In the genomic region with DNA sequence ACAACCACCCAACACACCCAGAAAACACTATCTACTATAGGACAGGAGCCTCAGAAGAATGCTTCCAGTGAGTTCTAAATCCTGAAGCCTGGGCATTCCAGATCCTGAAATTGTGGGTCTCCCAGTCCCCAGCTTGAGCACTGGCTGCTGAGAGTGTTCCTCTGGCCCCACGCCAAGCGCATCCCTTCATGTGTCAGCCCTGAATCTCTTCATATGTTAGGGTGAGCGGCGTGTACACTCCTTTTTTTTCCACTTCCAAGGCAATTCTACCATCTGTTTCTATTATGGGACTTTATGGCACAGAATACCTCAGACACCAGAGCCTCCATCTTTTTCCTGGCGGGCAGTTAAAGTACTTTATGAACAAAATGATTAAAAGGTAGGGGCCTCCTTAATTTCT, we compare ENCODE assay signal across 12 mouse cellular contexts.
DNase-seq lines count a peak whose midpoint lies in the region; ATAC-seq lines count a peak whose summit lies in the region.
"Had no signal": no experiment of that assay in that cellular context is flagged by ENCODE, and none has a peak within 500 bp of the region (broad histone marks: within the 10 kb centered on the region; RNA-seq: fewer than 3 reads in every experiment).

No protein-coding gene starts in this region.

- H3K4me3 ChIP-seq in hindbrain, embryonic 14.5 days (replicated peaks; ENCODE audit: low read length), result no peak overlapping the region
- no peak overlapping the region for H3K4me3 ChIP-seq in hindbrain, embryonic 10.5 days

- no peak overlapping the region for H3K27ac ChIP-seq in hindbrain, embryonic 14.5 days
- H3K27ac ChIP-seq in hindbrain, embryonic 10.5 days, result no peak overlapping the region
- H3K27ac ChIP-seq: liver, embryonic 14.5 days had no signal

- H3K9ac ChIP-seq in hindbrain, embryonic 14.5 days, result no peak overlapping the region
- H3K9ac ChIP-seq: liver, embryonic 14.5 days had no signal

- 71% methylated on average over 5 of the region's 5 CpGs for WGBS in hindbrain, embryonic 14.5 days
- WGBS in hindbrain, embryonic 10.5 days, result 92% methylated on average over 5 of the region's 5 CpGs

- no peaks in the 10 kb centered on the region for H3K36me3 ChIP-seq in hindbrain, embryonic 14.5 days (replicated peaks; ENCODE audit: control insufficient read depth, insufficient read depth)
- no peaks in the 10 kb centered on the region for H3K36me3 ChIP-seq in hindbrain, embryonic 10.5 days

- H3K9me3 ChIP-seq in hindbrain, embryonic 14.5 days (ENCODE audit: control insufficient read depth, low read length), result no peaks in the 10 kb centered on the region
- H3K9me3 ChIP-seq in hindbrain, embryonic 10.5 days, result no peaks in the 10 kb centered on the region

- no peaks in the 10 kb centered on the region for H3K4me1 ChIP-seq in hindbrain, embryonic 14.5 days (replicated peaks; ENCODE audit: control insufficient read depth, insufficient read depth, low read length)
- H3K4me1 ChIP-seq in hindbrain, embryonic 10.5 days (replicated peaks), result no peaks in the 10 kb centered on the region; the same call in 1 of the 2 replicates

- peak; percentile 48; the same call in 1 of the 2 replicates for ATAC-seq in hindbrain, embryonic 14.5 days (ENCODE audit: low FRiP score)
- ATAC-seq: intestine, postnatal 0 days had no signal

- peak; percentile 1 for DNase-seq in cerebellum, adult 8-10 months
- no peak for DNase-seq in cerebellum, adult 11-12 months
- DNase-seq in hindbrain, embryonic 14.5 days (ENCODE audit: low spot score), result no peak
- DNase-seq in hindbrain, embryonic 10.5 days (ENCODE audit: low spot score), result no peak
- peak; percentile 10 for DNase-seq in lung, postnatal 10 days
- DNase-seq in lung, postnatal 25 days (ENCODE audit: low spot score), result no peak
- DNase-seq in layer of hippocampus, adult 9-10 months (ENCODE audit: low spot score), result peak; percentile 12
- no peak for DNase-seq in gastrocnemius, adult 18-20 months (ENCODE audit: low spot score)
- DNase-seq: heart, postnatal 14 days; thymus, postnatal 14 days had no signal

- H3K27me3 ChIP-seq in hindbrain, embryonic 14.5 days (ENCODE audit: control insufficient read depth, insufficient read depth, low read length), result no peaks in the 10 kb centered on the region
- no peaks in the 10 kb centered on the region for H3K27me3 ChIP-seq in hindbrain, embryonic 10.5 days (ENCODE audit: insufficient read depth, poor library complexity, severe bottlenecking)

- no peak overlapping the region for H3K4me2 ChIP-seq in hindbrain, embryonic 14.5 days (replicated peaks)

Comparison
In these comparisons a context has a peak if more than half of its experiments do, and no peak if none do; other contexts are left out.
1. DNase-seq: peak in cerebellum, adult 8-10 months (single experiment), lung, postnatal 10 days (single experiment) and layer of hippocampus, adult 9-10 months (single experiment); none in cerebellum, adult 11-12 months (single experiment), hindbrain, embryonic 14.5 days (single experiment), hindbrain, embryonic 10.5 days (single experiment), lung, postnatal 25 days (single experiment) and gastrocnemius, adult 18-20 months (single experiment).